Mouse (Mus musculus): Measurements from ENCODE around the gene Chrne.

- TF ChIP-seq CTCF (conservative IDR thresholded peaks at IDR 0.05; ENCODE audit: low read length), result no peak
- no peak for TF ChIP-seq POU5F1 (IDR thresholded peaks at IDR 0.05; ENCODE audit: borderline replicate concordance, low read length)
- TF ChIP-seq NANOG (IDR thresholded peaks at IDR 0.05; ENCODE audit: borderline replicate concordance, low read length), result no peak
These were observed 27.3 kb downstream of the Chrne start for GRCm38 (mm10) chr11:70591733-70592132.

Measured in E14TG2a.4 (cell line).